Mouse (Mus musculus) megakaryocyte, embryonic 14.5 days (primary cell): ENCODE data around the gene Ccdc63.

Experiments
- FLI1 ChIP-seq: IDR thresholded peaks from 2 replicates; pipeline ENCODE4 v1.6.1; 2012; ENCODE audit warnings: low read length, inconsistent platforms, mixed read lengths
- GATA1 ChIP-seq: IDR thresholded peaks from 3 replicates; pipeline ENCODE4 v1.6.1; 2012; ENCODE audit warnings: mixed read lengths, low read length, inconsistent platforms, borderline replicate concordance

- no peak for TF ChIP-seq FLI1
- no peak for TF ChIP-seq GATA1
Measured at GRCm38 (mm10) chr5:122168344-122169069, 27.9 kb upstream of the Ccdc63 start.
